Mouse (Mus musculus) brain, embryonic 14.5 days (tissue): ENCODE measurements around the gene Fosl2.

ENCODE experiments used
- CTCF ChIP-seq: fragments of 200-500 bp; IDR thresholded peaks from 2 replicates; pipeline ENCODE4 v1.5.1; 2012; ENCODE audit warnings: inconsistent platforms, mild to moderate bottlenecking, moderate library complexity, borderline replicate concordance; ENCODE audit not compliant: insufficient read depth, insufficient read length; ENCODE audit errors: extremely low read depth
- POLR2A ChIP-seq: fragments of 200-500 bp; IDR thresholded peaks from 2 replicates; pipeline ENCODE4 v1.6.1; 2012; ENCODE audit warnings: mild to moderate bottlenecking, inconsistent platforms, borderline replicate concordance; ENCODE audit not compliant: poor library complexity, insufficient read depth, insufficient read length, severe bottlenecking; ENCODE audit errors: extremely low read depth

DNA sequence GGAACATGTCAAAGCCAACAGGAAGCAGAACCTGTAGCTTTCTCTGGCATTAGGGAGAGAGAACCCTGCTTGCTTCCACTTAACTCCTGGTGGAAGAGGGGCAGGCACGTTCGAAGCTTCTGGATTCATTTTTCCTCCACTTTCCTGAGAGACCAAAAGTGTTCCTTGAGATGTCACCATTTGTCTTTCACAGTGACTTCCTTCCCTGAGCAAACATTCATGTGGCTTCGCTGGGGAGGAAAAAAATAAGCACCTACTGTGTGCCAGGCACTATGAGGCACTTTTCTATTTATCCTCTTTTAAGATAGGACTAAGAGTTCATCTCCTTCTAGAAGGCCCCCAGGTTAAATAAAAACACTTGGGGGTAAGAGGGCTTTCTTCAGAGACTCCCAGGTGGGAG lies 20.3 kb downstream of the Fosl2 start:
- TF ChIP-seq POLR2A: no peak
- TF ChIP-seq CTCF: no peak
